Mouse (Mus musculus) cerebellum, adult 11-12 months (tissue): ENCODE measurements around the gene Ankrd22.

ENCODE experiments used
- DNase-seq: peaks from one replicate; pipeline ENCODE4 v3.0.0; 2022

The Ankrd22 gene

DNA sequence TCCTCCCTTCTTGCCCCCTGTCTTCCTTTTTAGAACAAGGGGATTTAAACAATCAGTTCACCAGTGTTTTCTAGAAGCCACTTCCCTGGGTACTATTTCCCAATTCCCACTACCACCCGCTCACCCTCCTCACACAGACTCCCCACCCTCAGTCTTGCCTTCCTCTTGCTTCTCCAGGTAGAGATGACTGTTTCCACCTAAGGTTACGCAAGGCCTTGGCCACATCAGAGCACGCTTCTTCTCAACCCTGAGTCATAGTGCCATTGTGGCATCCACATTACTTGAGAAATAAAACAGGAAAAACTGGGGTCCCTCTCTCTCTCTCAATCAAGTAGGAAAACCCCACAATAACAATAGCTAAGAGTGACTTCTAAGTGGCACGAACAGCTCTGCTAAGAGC is 13.3 kb upstream of the Ankrd22 start:
- DNase-seq, result no peak

- no peak for DNase-seq
These were observed 8.2 kb upstream of the Ankrd22 start for GRCm38 (mm10) chr19:34174004-34174403.

- DNase-seq, result no peak
These were observed 5.3 kb upstream of the Ankrd22 start for GRCm38 (mm10) chr19:34171167-34171566.

GRCm38 (mm10) chr19:34169121-34169520 is 3.3 kb upstream of the Ankrd22 start:
- no peak for DNase-seq

DNA sequence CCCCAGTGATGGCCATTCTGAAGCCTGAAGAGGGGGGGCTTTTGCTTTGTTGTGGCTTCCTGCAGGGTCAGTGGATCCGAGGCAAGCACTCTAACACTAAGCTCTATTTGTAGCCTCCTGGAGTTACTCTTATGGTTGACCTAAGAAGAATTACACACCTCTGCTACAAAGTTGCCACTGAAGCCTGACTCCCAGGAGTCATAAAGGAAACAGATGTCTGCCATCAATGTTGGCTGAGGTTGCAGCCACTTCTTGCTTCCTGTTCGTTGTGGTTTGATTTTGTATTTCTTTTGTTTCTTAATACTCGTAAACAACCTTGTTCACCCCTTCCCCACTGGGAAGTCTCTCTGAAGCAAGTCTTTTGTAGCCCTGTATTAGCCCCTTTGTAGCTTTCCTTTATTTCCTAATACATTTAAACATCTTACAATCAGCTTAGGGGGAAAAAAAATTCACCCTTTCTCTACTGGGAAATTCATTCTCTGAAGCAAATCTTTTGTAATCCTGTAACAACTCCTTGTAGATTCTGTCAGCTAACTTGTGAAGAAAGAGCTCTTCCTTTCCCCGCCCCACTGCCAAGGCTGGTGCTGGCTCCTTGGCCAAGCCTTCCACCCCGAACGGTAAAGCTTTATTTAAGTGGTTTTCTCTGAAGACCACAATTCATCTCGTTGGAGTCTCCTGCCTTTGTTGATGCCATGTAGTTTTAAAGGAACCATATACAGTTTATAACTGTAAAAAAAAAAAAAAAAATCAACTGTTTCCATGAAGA is 2.2 kb upstream of the Ankrd22 start:
- no peak for DNase-seq

DNA sequence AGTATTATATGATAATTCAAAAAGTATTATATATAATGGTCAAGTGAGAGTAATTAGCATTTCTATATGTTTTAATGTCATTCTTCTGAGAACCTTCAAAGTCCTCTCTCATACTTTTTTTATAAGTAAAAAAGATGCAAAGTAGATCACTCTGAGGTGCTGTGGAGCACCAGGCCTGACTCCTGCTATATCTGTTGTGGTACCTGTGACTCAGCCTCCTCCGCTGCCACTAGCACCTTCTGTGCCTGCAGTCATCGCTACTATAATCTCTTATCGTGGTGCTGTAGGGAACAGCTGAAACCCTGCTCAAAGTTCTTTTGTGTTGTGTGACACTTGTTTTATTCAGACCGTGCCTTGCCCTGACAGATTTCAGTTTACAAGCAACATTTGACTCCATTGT is 533 bp upstream of the Ankrd22 start:
- DNase-seq, result no peak

GRCm38 (mm10) chr19:34162693-34163092 is 3.2 kb downstream of the Ankrd22 start:
- DNase-seq, result no peak

DNA sequence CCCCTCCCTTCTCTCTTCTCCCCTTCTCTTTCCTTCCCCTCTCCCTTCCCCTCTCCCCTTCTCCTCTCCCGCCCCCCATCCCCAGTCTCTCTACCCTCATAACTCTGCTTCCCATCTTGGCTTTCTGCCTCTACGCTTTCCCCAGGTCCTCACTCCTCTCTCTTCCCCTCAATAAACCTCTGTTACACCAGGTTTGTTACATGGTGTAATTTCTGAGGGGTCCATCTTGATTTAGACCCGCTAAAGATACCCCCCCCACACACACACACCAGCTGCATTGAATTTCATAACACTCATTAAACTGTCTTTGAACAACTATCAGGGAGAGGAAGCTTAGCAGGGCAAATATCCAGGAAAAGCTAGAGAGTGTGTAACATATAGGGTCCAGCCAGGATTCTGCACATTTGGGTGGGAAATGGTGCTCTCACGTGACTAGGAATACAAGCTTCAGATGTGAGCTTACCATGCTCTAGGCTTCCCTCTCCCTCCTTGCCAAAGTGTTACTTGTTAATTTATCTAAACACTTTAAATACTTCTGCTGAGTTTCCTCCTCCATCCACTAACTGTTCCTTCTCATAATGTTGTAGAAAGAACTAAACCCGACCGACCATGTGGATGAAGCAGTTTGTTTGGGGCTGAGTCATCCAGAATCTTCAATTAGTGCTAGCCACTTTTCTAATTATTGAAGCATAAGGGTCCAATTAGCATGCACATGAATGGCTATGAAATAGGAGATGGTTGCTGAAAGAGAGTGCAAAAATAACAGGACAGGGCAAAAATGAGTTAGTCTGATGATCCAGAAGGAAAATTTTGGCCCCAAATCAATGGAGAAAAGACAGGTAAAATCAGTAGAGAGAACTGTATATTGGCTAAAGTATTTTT is 12.3 kb downstream of the Ankrd22 start:
- no peak for DNase-seq

DNA sequence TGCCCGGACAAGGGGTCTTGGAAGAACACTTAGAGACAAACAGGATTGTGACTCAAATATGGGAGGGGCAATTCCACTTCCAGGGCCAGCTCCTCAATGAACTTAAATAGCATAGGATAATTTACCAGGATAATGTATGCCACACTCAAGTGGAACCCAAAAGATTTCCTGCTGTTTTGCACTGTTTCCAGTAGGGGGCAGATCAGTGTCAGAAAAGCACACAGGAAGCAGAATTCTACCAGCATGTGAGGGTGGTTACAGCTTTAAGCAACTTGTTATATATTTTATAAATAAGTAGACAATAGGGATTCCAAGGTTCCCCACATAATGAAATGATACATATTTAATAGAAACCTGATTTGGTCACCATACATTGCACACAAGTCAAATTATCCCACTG is 13.9 kb downstream of the Ankrd22 start:
- no peak for DNase-seq

GRCm38 (mm10) chr19:34148421-34148820 is 17.4 kb downstream of the Ankrd22 start:
- DNase-seq, result no peak

- DNase-seq, result no peak
These were observed 26.3 kb downstream of the Ankrd22 start for GRCm38 (mm10) chr19:34139431-34140046.

- no peak for DNase-seq
These were observed 27.0 kb downstream of the Ankrd22 start for GRCm38 (mm10) chr19:34138720-34139430.

- DNase-seq, result no peak
These were observed 45.6 kb downstream of the Ankrd22 start for GRCm38 (mm10) chr19:34120107-34120731.

DNA sequence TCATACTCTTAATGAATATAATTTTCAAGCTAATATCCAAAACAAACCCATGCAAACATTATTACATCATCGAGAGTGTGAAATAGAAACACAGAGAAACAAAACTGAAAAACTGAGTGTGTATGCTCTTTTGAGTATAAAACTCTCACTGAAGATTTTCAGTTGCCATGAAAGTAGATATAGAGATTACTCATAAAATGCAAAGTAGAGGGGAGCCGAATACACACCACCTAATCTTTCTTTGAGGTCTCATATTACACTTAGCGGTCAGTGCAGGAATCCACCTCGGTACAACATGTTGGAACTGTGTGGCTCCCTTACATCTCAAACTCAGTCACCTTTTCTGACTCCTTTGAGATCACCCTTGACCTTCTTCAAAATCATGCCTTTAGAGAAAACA is 46.2 kb downstream of the Ankrd22 start:
- DNase-seq, result no peak

DNA sequence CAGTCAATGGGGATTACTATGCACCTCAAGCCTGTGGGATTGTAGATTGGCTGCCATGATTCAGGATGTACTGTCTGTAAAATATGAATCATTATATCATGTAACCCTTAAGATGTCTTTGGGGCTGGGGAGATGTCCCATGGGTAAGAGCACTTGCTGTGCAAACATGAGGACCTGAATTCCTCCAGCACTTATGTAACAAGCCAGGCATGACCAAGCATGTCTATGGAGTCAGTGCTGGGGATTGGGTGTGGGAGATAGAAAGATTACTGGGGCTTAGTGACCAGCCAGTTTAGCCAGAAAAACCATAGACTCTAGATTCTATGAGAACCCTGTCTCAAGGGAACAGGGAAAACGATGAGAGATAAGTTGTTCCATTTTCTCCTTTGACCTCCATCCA is 46.8 kb downstream of the Ankrd22 start:
- DNase-seq, result no peak

DNA sequence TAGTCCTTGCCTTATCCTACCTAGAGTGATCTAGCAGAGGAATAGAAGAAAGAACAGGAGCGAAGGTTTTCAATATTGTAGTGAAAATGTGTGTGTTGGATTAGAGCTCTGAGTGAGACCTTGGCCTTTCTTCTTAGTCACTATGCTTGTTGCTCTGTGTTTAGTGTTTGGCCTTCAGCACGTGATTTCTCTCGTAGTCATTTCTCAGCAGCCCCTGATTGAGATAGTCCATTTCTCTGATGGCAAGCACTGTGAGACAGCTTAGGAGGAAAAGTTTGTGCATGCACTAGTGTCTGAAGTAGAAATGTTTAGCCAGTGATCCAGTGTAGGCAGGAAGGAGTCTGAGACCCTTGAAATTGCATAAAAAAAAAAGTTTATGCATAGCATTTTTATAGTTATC is 61.0 kb downstream of the Ankrd22 start:
- DNase-seq, result no peak

GRCm38 (mm10) chr19:34101888-34102287 is 64.0 kb downstream of the Ankrd22 start:
- no peak for DNase-seq

GRCm38 (mm10) chr19:34100633-34101032 is 65.2 kb downstream of the Ankrd22 start, which contains the start of gene Lipm:
TSS of gene Lipm (plus strand) at chr19:34100933.
- DNase-seq, result no peak

- DNase-seq, result no peak
These were observed 69.6 kb downstream of the Ankrd22 start for GRCm38 (mm10) chr19:34096228-34096627.

GRCm38 (mm10) chr19:34095381-34095780 is 70.5 kb downstream of the Ankrd22 start:
- no peak for DNase-seq

DNA sequence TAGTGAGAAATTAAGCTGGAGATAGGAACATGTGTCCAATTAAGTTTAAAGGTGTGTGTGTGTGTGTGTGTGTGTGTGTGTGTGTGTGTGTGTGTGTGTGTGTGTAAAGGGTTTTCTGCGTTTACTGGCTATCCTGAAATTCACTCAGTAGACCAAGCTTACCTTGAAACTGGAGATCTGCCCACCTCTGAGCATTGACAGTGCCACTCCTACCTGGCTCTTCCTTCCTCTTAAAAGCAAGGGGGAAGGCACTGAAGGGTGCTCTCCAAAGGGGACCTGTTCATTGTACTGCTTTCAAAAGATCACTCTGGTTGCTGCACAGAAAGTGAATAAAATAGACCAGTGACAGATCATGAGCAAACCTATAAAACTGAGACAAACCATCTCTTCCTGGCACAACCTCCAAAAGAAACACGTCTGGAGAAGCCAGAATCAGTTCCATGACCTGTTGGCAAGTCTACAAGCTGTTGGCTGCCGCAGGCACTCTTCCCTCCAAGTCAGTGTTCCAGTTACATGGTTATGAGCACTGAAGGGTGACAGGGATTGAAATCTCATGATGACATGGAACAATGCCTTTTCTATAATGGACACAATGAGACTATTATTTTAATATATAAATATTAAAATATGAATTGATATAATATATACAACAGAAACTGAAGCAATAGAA is 76.7 kb downstream of the Ankrd22 start:
- DNase-seq, result no peak

GRCm38 (mm10) chr19:34078130-34078529 is 87.7 kb downstream of the Ankrd22 start:
- DNase-seq, result no peak
